Mouse (Mus musculus) forebrain, postnatal 0 days (tissue): ENCODE data around the gene Gm6614. TPM values are rescaled to one million over a fixed set of nuclear protein-coding genes. Genes with fewer than 3 reads are reported as not detected.

Source experiments
- ATAC-seq: fragments of 200-750 bp; cut with Nextera tagmentation; 2 replicates; pipeline ENCODE4 v1.8.0; 2017; ENCODE audit warnings: mild to moderate bottlenecking, moderate library complexity
- DNase-seq: peaks from one replicate; pipeline ENCODE4 v3.0.0-alpha.2; 2015
- H3K27ac ChIP-seq: fragments of 300-500 bp; sonication (generic); 2 replicates; pipeline ENCODE4 v1.5.1; 2014; ENCODE audit warnings: low read depth, mild to moderate bottlenecking, antibody characterized with exemption, low read length, moderate library complexity, mixed read lengths
- H3K27me3 ChIP-seq: fragments of 300-500 bp; sonication (generic); 2 replicates; pipeline ENCODE4 v1.6.1; 2014; ENCODE audit warnings: mild to moderate bottlenecking, low read length, mixed read lengths; ENCODE audit not compliant: insufficient read depth
- H3K36me3 ChIP-seq: fragments of 300-500 bp; sonication (generic); 2 replicates; pipeline ENCODE4 v1.6.1; 2014; ENCODE audit warnings: mild to moderate bottlenecking, moderate library complexity; ENCODE audit not compliant: insufficient read depth
- H3K4me1 ChIP-seq: fragments of 300-500 bp; sonication (generic); 2 replicates; pipeline ENCODE4 v1.6.1; 2014; ENCODE audit warnings: antibody characterized with exemption; ENCODE audit not compliant: insufficient read depth
- H3K4me2 ChIP-seq: fragments of 300-500 bp; sonication (generic); 2 replicates; pipeline ENCODE4 v1.6.1; 2014; ENCODE audit warnings: low read depth, mild to moderate bottlenecking, moderate library complexity
- H3K4me3 ChIP-seq: fragments of 300-500 bp; sonication (generic); 2 replicates; pipeline ENCODE4 v1.5.1; 2014; ENCODE audit warnings: low read depth, low read length, mixed read lengths
- H3K9ac ChIP-seq: fragments of 300-500 bp; sonication (generic); 2 replicates; pipeline ENCODE4 v1.6.1; 2014; ENCODE audit warnings: mild to moderate bottlenecking
- H3K9me3 ChIP-seq: fragments of 300-500 bp; sonication (generic); 2 replicates; pipeline ENCODE4 v1.6.1; 2016; ENCODE audit warnings: low read length
- CTCF ChIP-seq: sonication (generic); IDR thresholded peaks from 2 replicates; pipeline ENCODE4 v1.5.1; 2016; ENCODE audit warnings: antibody characterized with exemption, control low read depth, low read depth
- WGBS: fragments of 180-500 bp; shearing (Covaris S2); extraction: QIAGEN DNeasy Blood & Tissue Kit; methylation state at CpG from one replicate; pipeline ENCODE4 v1.1.7; 2014; 5-methylcytosine and 5-hydroxymethylcytosine counted together
- polyA plus RNA-seq: library from polyadenylated mRNA; unstranded; fragments of >200 nt; fragmentation: Nextera tagmentation; extraction: Ambion mirVana; gene quantifications from 2 replicates; pipeline ENCODE4 v1.2.1, GENCODE M21; 2015
- total RNA-seq: library from RNA; depleted of rRNA; stranded (reverse); fragments of >200 nt; gene quantifications from 2 replicates; pipeline ENCODE4 v1.2.3, GENCODE M21; 2014; rRNA removed

Gene Gm6614
- total and polyA plus RNA-seq, 2 experiments from 2014 or later: 0.10 TPM; not detected in 1

- Histone ChIP-seq H3K36me3 (no peaks in the 10 kb centered on the region), H3K4me2 (no peak overlapping the region), H3K9ac (no peak overlapping the region), H3K4me1 (no peaks in the 10 kb centered on the region), H3K27me3 (no peaks in the 10 kb centered on the region), H3K9me3 (no peaks in the 10 kb centered on the region), H3K27ac (no peak overlapping the region), H3K4me3 (no peak overlapping the region)
- 89% methylated on average over 3 of the region's 3 CpGs for WGBS
- no peak for DNase-seq
- no peak for ATAC-seq
- TF ChIP-seq CTCF: no peak
Measured at GRCm38 (mm10) chr6:142021671-142022070, 10.5 kb upstream of the Gm6614 start.

GRCm38 (mm10) chr6:141986772-141987171 is 24.4 kb downstream of the Gm6614 start:
- Histone ChIP-seq H3K9me3 (no peaks in the 10 kb centered on the region), H3K9ac (no peak overlapping the region), H3K4me3 (no peak overlapping the region), H3K27ac (no peak overlapping the region), H3K36me3 (no peaks in the 10 kb centered on the region), H3K4me1 (no peaks in the 10 kb centered on the region), H3K4me2 (no peak overlapping the region), H3K27me3 (no peaks in the 10 kb centered on the region)
- no peak for ATAC-seq
- DNase-seq: no peak
- no peak for TF ChIP-seq CTCF
- WGBS: over 99% methylated on average over 6 of the region's 6 CpGs

GRCm38 (mm10) chr6:141984644-141985043 is 26.6 kb downstream of the Gm6614 start:
- Histone ChIP-seq H3K4me3 (no peak overlapping the region), H3K27me3 (no peaks in the 10 kb centered on the region), H3K9me3 (no peaks in the 10 kb centered on the region), H3K4me1 (no peaks in the 10 kb centered on the region), H3K4me2 (no peak overlapping the region), H3K27ac (no peak overlapping the region), H3K9ac (no peak overlapping the region), H3K36me3 (no peaks in the 10 kb centered on the region)
- WGBS: 60% methylated on average over 3 of the region's 3 CpGs
- ATAC-seq (no peak), DNase-seq (no peak)
- no peak for TF ChIP-seq CTCF

- TF ChIP-seq CTCF: no peak
- DNase-seq (no peak), ATAC-seq (no peak)
- WGBS: 83% methylated on average over 1 of the region's 1 CpGs
- H3K9ac ChIP-seq: no peak overlapping the region
- H3K27me3 ChIP-seq: no peaks in the 10 kb centered on the region
- H3K9me3 ChIP-seq: no peaks in the 10 kb centered on the region
- H3K4me1 ChIP-seq: no peaks in the 10 kb centered on the region
- H3K27ac ChIP-seq: no peak overlapping the region
- no peaks in the 10 kb centered on the region for H3K36me3 ChIP-seq
- no peak overlapping the region for H3K4me3 ChIP-seq
- no peak overlapping the region for H3K4me2 ChIP-seq
Measured at GRCm38 (mm10) chr6:141962420-141962819, 48.8 kb downstream of the Gm6614 start.

- Histone ChIP-seq H3K36me3 (no peaks in the 10 kb centered on the region), H3K4me2 (no peak overlapping the region), H3K4me1 (no peaks in the 10 kb centered on the region), H3K9ac (no peak overlapping the region), H3K27ac (no peak overlapping the region), H3K27me3 (no peaks in the 10 kb centered on the region), H3K4me3 (no peak overlapping the region), H3K9me3 (no peaks in the 10 kb centered on the region)
- no peak for DNase-seq
- no peak for ATAC-seq
- whole genome bisulfite sequencing: 93% methylated on average over 3 of the region's 3 CpGs
- no peak for TF ChIP-seq CTCF
Measured at GRCm38 (mm10) chr6:141961861-141962260, 49.4 kb downstream of the Gm6614 start.

- no peak for TF ChIP-seq CTCF
- ATAC-seq (no peak), DNase-seq (no peak)
- Histone ChIP-seq H3K36me3 (no peaks in the 10 kb centered on the region), H3K27ac (no peak overlapping the region), H3K9ac (no peak overlapping the region), H3K4me1 (no peaks in the 10 kb centered on the region), H3K4me3 (no peak overlapping the region), H3K27me3 (no peaks in the 10 kb centered on the region), H3K9me3 (no peaks in the 10 kb centered on the region), H3K4me2 (no peak overlapping the region)
- 84% methylated on average over 5 of the region's 5 CpGs for WGBS
Measured at GRCm38 (mm10) chr6:141960482-141960881, 50.7 kb downstream of the Gm6614 start.

GRCm38 (mm10) chr6:141946862-141947261 is 64.4 kb downstream of the Gm6614 start, which contains the start of gene Slco1a1:
Gene Slco1a1, minus strand, starts transcription at chr6:141946962.
- Histone ChIP-seq H3K36me3 (no peaks in the 10 kb centered on the region), H3K4me3 (no peak within 1 kb of the TSS), H3K4me2 (no peak within 1 kb of the TSS), H3K27me3 (no peaks in the 10 kb centered on the region), H3K9ac (no peak within 1 kb of the TSS), H3K9me3 (no peaks in the 10 kb centered on the region), H3K4me1 (no peaks in the 10 kb centered on the region), H3K27ac (no peak within 1 kb of the TSS)
- no peak for TF ChIP-seq CTCF
- DNase-seq: no peak
- no peak for ATAC-seq

- H3K27ac ChIP-seq: no peak overlapping the region
- H3K36me3 ChIP-seq: no peaks in the 10 kb centered on the region
- no peaks in the 10 kb centered on the region for H3K9me3 ChIP-seq
- H3K4me2 ChIP-seq: no peak overlapping the region
- H3K4me1 ChIP-seq: no peaks in the 10 kb centered on the region
- no peaks in the 10 kb centered on the region for H3K27me3 ChIP-seq
- WGBS: 92% methylated on average over 1 of the region's 1 CpGs
- DNase-seq: no peak
- no peak overlapping the region for H3K9ac ChIP-seq
- H3K4me3 ChIP-seq: no peak overlapping the region
- no peak for TF ChIP-seq CTCF
- no peak for ATAC-seq
Measured at GRCm38 (mm10) chr6:141940451-141940850, 70.8 kb downstream of the Gm6614 start.

Other genes with a start within 250 kb of the Gm6614 start
- gene Gm5724, start 237.6 kb downstream of the Gm6614 start, total RNA-seq: not detected in 2 replicates
- not detected in 2 replicates for gene Gm5724, start 237.6 kb downstream of the Gm6614 start, polyA plus RNA-seq
- gene Slco1a4, start 155.2 kb downstream of the Gm6614 start, total RNA-seq: 3.3 and 6.3 TPM in 2 replicates
- 2.7 and 3.1 TPM in 2 replicates for gene Slco1a4, start 155.2 kb downstream of the Gm6614 start, polyA plus RNA-seq
- not detected in 2 replicates for gene Slco1a1, start 64.5 kb downstream of the Gm6614 start, total RNA-seq
- not detected in 2 replicates for gene Slco1a1, start 64.5 kb downstream of the Gm6614 start, polyA plus RNA-seq
- not detected in 2 replicates for gene Slco1a6, start 197.1 kb upstream of the Gm6614 start, total RNA-seq
- gene Slco1a6, start 197.1 kb upstream of the Gm6614 start, polyA plus RNA-seq: not detected in 2 replicates